Mouse (Mus musculus) cerebellum, adult 11-12 months (tissue): ENCODE data around the gene Gm12666.
"Not testable (repeated sequence)": the region's sequence is repeated elsewhere in the genome, so short reads cannot be mapped to it uniquely, and the experiment has no call there.

Source experiments
- DNase-seq: peaks from one replicate; pipeline ENCODE4 v3.0.0; 2022

The Gm12666 gene

GRCm38 (mm10) chr4:92191649-92192048 is at the start of gene Gm12666:
Gene Gm12666 (minus strand): TSS chr4:92191749.
- not testable (repeated sequence) for DNase-seq

GRCm38 (mm10) chr4:92226326-92226725 is 34.8 kb upstream of the Gm12666 start:
- DNase-seq: no peak

GRCm38 (mm10) chr4:92216286-92216685 is 24.7 kb upstream of the Gm12666 start:
- no peak for DNase-seq

- DNase-seq: no peak
These were observed 38.9 kb downstream of the Gm12666 start for GRCm38 (mm10) chr4:92152646-92153045.

- no peak for DNase-seq
These were observed 44.4 kb downstream of the Gm12666 start, which contains the start of gene Izumo3 for GRCm38 (mm10) chr4:92147134-92147533. Gene Izumo3 (minus strand): TSS chr4:92147234.
